Mouse (Mus musculus) c-Kit-positive CD71-positive TER-119-negative erythroid progenitor cells, embryonic 14.5 days (primary cell): ENCODE results near the gene Rdh16f2.
"Not testable (repeated sequence)": the region's sequence is repeated elsewhere in the genome, so short reads cannot be mapped to it uniquely, and the experiment has no call there.

ENCODE experiments used
- DNase-seq: peaks from one replicate; pipeline ENCODE4 v3.0.0-alpha.2; 2013; ENCODE audit warnings: low read depth

The Rdh16f2 gene

GRCm38 (mm10) chr10:127891481-127891880, 25.2 kb downstream of the Rdh16f2 start:
- DNase-seq = no peak

- DNase-seq = not testable (repeated sequence)
Measured at GRCm38 (mm10) chr10:127893163-127894022, 27.1 kb downstream of the Rdh16f2 start.

DNA sequence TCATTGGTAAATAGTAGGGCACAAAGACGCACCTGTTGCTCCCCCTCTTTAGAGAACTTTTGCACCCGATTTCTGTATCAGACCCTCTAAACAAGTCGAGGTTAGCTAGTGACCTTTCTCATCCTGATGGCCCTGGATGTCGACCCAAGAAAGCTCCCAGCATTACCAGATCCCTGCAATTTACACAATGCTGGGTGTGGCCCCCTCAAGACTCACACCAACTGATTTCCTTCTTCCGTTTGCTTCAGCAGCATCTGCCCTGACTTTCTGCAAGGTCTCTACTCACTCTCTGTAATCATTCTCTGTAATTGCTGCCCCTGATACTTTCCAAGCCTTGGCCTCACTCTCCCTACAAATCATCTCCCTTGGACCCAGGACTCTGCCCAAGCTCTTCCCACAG, 30.4 kb downstream of the Rdh16f2 start:
- no peak for DNase-seq

GRCm38 (mm10) chr10:127897506-127897905, 31.2 kb downstream of the Rdh16f2 start:
- no peak for DNase-seq

GRCm38 (mm10) chr10:127898218-127898617, 31.9 kb downstream of the Rdh16f2 start, which contains the start of gene Sdr9c7:
Sdr9c7 (plus strand) TSS chr10:127898518.
- no peak for DNase-seq

GRCm38 (mm10) chr10:127899783-127900182, 33.5 kb downstream of the Rdh16f2 start:
- DNase-seq = no peak

- DNase-seq = no peak
Measured at GRCm38 (mm10) chr10:127901751-127902150, 35.5 kb downstream of the Rdh16f2 start.

DNA sequence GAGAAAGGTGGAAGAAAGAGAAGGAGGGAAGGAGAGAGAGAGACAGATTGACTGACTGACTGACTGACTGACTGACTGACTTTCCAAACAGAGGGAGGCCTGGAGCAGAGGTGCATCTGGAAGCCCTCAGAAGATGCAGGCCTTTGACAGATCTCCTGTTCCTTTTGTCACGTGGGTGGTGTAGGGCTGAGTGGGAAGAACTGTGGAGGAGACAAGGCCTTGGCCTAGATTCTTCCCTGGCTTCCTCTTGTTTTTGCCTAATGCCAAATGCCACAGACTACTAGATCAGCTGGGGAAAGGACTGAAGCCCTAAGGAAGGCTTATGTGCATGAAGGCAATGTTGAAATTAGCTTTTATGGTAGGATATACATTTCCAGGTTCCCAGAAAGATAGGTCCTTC, 36.8 kb downstream of the Rdh16f2 start:
- no peak for DNase-seq

DNA sequence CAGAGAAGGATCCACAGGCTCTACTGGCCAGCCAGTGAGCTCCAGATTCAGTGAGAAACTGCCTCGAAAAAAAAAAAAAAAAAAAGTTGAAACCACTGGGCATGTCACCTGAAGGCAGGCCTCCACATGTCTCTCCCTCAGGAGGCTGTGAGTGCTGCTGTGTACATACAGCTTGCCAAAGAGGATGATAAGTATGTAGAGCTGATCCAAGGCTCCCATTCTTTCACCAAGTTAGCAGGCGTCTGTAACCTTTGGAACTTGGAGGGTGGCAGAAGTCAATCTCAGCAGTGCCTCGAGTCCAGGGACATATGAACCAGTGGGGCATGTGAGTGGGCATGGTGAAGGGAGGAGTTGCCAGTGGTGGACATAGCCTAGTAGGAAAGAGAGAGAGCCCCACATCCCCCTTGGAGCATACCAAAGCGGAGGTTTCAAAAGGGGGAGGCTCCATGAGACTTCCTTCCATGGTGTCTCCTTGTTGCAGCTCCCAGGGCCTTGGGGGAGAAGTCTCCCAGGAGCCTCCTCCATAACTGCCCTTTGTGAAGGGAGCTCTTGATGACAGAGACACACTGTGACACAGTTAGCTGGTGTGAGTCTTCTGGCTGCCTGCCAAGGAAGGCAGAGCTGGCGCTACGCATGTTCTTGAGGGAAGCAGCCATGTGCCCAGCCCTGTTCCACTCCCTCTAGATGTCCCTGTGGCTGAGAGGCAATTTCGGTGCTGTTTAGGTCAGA, 38.6 kb downstream of the Rdh16f2 start:
- no peak for DNase-seq

DNA sequence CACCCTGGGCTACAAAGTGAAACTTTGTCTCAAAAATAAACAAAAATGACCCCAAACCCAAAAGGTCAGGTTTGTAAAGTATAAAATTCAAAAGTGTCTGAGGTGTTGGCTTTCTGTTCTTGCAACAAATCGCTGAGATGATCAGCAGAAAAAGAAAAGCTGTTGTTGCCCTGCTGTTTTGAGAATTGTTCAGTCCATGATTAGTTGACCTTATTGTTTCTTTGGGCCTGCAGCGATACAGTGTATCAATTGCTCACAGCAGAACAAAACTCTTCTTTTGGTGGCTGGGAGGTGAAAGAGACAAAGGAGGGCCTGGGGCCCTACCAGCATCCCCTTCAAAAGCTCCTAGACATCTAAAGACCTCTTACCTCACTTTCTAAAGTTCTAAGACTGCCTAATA, 39.9 kb downstream of the Rdh16f2 start:
- DNase-seq = no peak

DNA sequence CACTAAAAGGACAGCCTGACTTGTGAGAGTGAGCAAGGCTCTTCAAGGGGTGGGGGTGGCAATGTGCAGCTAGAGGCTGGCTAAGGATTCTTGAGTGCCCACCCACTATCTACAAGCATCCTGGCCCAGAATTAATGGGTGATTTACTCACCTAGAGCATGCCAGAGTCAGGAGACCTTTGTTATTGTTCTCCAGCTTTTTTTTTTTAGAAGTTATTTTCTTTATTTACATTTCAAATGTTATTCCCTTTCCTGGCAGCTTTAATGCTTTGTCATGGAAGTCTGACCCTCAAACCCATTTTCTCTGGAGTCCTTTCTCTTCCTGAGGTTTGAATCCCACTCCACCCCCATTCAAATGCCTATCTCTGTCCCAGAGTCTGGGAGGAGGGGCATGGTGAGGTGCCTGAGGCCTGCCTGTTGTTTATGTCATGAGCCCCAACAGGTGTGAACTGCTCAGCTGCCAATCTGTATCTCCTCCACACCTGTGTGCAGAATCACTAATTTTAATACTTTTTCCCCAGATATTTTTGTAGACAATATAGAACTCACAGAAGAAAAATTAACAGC, 41.2 kb downstream of the Rdh16f2 start:
- no peak for DNase-seq

DNA sequence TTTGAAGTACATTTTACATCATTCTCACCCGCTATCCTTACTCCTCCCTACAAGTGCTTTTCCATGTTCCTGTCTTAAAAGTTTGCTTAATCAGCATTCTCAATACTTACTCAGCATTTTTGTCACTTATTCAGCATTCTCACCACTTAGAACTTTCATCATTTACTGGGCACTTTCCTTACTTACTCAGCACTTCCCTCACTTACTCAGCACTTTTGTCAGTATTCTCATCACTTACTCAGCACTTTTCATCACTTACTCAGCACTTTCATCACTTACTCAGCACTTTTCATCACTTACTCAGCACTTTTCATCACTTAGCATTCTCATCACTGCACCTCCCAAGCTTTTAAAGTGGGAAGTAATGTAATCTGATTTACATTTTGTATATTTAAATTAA, 49.3 kb downstream of the Rdh16f2 start:
- DNase-seq = no peak

DNA sequence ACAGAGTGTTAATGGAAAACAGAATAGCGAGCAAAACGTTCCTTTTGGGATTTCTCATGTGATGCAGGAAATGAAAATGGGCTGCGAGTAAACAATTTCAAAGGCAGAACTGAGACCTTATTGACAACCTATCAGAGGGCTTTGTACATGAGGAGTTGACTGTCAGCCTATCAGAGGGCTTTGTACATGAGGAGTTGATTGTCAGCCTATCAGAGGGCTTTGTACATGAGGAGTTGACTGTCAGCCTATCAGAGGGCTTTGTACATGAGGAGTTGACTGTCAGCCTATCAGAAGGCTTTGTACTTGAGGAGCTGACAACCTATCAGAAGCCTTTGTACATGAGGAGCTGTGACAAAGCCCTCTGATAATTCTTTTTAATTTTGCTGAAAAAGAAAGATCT, 50.9 kb downstream of the Rdh16f2 start:
- not testable (repeated sequence) for DNase-seq

DNA sequence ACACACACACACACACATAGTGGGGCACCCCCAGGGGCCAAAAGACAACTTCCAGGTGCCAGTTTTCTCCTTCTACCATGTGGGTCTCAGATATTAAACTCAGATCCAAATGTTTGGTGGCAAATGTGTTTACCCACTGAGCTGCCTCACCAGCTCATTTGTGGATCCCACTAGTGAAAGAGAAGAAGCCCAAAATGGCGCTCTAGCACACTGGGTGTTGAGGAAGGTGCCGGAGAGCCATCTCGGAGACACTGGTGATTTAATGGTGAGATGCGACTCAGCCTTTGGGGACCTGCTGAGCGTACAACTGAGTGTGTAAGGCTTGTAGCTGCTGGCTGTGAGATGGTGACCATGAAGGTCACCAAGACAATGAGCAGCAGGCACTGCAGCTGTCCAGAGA, 51.4 kb downstream of the Rdh16f2 start:
- DNase-seq = no peak

GRCm38 (mm10) chr10:127922241-127922640, 56.0 kb downstream of the Rdh16f2 start:
- no peak for DNase-seq

DNA sequence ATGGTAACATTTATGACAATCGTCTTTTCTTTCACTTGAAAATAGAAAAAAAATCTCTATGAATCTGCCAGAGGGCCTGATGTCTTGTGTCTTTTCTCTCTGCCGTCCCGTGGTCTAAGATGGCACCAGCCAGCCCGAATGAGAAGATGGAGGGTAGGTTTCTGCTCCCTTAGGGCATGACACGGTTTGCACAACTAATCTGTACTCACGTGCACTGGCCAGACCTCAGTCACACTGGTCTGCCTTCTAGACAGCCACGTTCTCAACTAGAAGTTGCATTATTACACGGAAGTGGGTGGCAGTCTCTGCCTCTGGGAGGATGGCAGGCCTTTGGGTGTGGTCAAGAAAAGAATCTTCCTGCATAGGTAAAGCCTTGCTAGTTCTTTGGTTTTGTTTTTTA, 56.8 kb downstream of the Rdh16f2 start:
- DNase-seq = no peak

DNA sequence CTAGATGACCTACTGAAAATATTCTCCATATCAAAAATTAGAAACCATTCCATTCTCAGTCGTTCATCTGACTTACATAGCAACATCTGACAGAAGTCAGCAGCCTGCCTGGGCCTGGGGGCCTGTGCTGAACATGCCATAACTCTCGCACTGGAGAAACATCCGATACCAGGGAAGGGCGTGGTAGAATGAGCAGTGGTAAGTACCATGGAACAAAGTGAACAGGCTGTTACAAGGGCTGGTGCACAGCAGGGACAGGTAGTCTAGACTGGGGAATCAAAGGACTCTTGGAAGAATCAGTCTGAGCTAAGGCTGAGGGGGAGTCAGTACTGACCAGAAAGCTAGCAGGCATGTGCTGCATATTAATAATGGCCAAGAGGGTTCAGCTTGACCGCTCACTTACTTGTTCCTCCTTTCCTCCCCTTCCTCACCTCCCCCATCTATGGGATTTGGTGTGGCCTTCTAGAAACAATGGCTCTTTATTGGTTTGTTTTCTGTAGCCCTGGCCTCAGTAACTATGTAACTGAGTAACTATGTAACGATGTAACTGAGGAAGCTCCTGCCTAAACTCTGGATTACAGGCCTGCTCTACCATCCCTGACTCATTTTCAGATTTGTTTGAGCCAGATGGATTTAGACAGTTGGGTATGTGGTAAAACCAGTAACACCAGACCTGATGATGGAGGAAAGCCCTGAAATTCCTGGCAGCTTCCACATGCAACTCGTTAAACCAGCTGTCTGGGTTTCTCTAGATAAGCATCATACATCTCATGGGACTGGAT, 58.5 kb downstream of the Rdh16f2 start:
- DNase-seq = no peak
